In the genomic region with DNA sequence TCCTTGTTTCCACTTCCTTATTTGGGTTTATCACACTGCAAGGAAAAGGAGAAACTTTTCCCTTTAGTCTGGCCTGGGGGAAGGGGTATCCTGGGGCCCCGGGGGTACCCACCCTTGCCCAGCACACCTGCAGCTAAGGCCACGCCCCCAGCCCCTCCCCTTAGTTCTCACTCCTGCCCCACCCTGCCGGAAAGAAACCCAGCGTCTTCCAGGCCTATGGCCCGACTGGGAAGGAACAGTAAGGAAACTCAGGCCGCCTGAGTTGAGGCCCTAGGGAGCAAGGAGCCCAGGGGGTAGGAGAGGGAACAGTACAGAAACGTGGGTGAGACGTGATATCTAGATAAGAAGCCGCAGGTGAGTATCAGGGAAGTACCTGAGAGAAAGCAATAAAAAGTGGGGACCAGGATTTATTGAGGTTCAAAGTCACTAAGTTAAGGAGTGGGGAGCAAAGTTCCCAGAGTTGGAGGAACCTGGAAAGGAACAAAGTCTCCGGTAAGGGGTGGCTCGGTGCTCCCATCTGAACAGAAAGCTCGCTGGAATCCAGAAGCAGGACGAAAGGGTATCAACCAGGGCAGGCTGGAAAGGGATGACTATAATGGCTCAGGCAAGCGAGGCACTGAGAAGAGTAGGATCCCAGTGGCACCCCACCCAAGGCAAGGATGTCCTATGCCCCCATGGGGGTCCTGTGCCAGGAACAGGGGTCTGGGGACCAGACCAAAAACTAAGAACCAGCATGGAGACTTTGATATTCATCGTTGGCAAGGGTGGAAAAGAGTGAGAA, we compare ENCODE assay signal across 8 mouse cellular contexts. TPM values are rescaled to one million over a fixed set of nuclear protein-coding genes. Genes with fewer than 3 reads are reported as not detected.
DNase-seq lines count a peak whose midpoint lies in the region; ATAC-seq and TF ChIP-seq lines count a peak whose summit lies in the region.

No protein-coding gene starts in this region.

- H3K27ac ChIP-seq in gastrocnemius, adult 2 months, result peak overlapping the region; percentile 93
- H3K27ac ChIP-seq in hindbrain, embryonic 14.5 days, result no peak overlapping the region
- no peak overlapping the region for H3K27ac ChIP-seq in liver, embryonic 13.5 days
- H3K27ac ChIP-seq in neural tube, embryonic 15.5 days (replicated peaks), result no peak overlapping the region

- peaks cover 9% of the 10 kb centered on the region for H3K4me1 ChIP-seq in hindbrain, embryonic 14.5 days (replicated peaks; ENCODE audit: control insufficient read depth, insufficient read depth, low read length)
- peaks cover 63% of the 10 kb centered on the region for H3K4me1 ChIP-seq in liver, embryonic 13.5 days (replicated peaks)
- peaks cover 27% of the 10 kb centered on the region for H3K4me1 ChIP-seq in neural tube, embryonic 15.5 days

- no peak for DNase-seq in gastrocnemius, adult 2 months
- DNase-seq in gastrocnemius, postnatal 25 days, result no peak
- peak; percentile 63 for DNase-seq in NIH3T3 (ENCODE audit: low read depth)
- no peak for DNase-seq in hindbrain, embryonic 14.5 days (ENCODE audit: low spot score)
- no peak for DNase-seq in liver, embryonic 13.5 days
- DNase-seq in cerebellum, postnatal 4 days (ENCODE audit: low spot score in 2 of 2), result no peak
- DNase-seq in left cerebral cortex, postnatal 36 days (ENCODE audit: low spot score in 2 of 2), result no peak

- H3K27me3 ChIP-seq in hindbrain, embryonic 14.5 days (ENCODE audit: control insufficient read depth, insufficient read depth, low read length), result peaks cover 23% of the 10 kb centered on the region
- H3K27me3 ChIP-seq in liver, embryonic 13.5 days, result peaks cover 7% of the 10 kb centered on the region; the same call in 1 of the 2 replicates
- peaks cover 12% of the 10 kb centered on the region for H3K27me3 ChIP-seq in neural tube, embryonic 15.5 days (replicated peaks)

- intact Hi-C loops in gastrocnemius, adult 2 months (cut with DNase I), result loop anchor here (2.0 kb wide), 2 partner anchors 16 to 44 kb away; a partner anchor contains a TSS
- intact Hi-C loops in left cerebral cortex, postnatal 36 days (cut with DNase I), result no loop called here

- H3K4me3 ChIP-seq in gastrocnemius, adult 2 months, result peak overlapping the region; percentile 98
- peak overlapping the region; percentile 39 for H3K4me3 ChIP-seq in hindbrain, embryonic 14.5 days (replicated peaks; ENCODE audit: low read length)
- peak overlapping the region; percentile 71 for H3K4me3 ChIP-seq in liver, embryonic 13.5 days (replicated peaks)
- peak overlapping the region; percentile 45 for H3K4me3 ChIP-seq in neural tube, embryonic 15.5 days (replicated peaks)

- 17% methylated on average over 15 of the region's 15 CpGs for WGBS in hindbrain, embryonic 14.5 days
- 11% methylated on average over 15 of the region's 15 CpGs for WGBS in liver, embryonic 13.5 days (ENCODE audit: insufficient replicate concordance)
- WGBS in neural tube, embryonic 15.5 days, result 10% methylated on average over 15 of the region's 15 CpGs

- no peaks in the 10 kb centered on the region for H3K36me3 ChIP-seq in hindbrain, embryonic 14.5 days (replicated peaks; ENCODE audit: control insufficient read depth, insufficient read depth)
- H3K36me3 ChIP-seq in liver, embryonic 13.5 days, result peaks cover 21% of the 10 kb centered on the region; the same call in 1 of the 2 replicates
- no peaks in the 10 kb centered on the region for H3K36me3 ChIP-seq in neural tube, embryonic 15.5 days

- H3K9me3 ChIP-seq in hindbrain, embryonic 14.5 days (ENCODE audit: control insufficient read depth, low read length), result no peaks in the 10 kb centered on the region
- H3K9me3 ChIP-seq in liver, embryonic 13.5 days (replicated peaks), result no peaks in the 10 kb centered on the region
- H3K9me3 ChIP-seq in neural tube, embryonic 15.5 days (replicated peaks), result no peaks in the 10 kb centered on the region

- no peak overlapping the region; the same call in 1 of the 2 replicates for H3K9ac ChIP-seq in hindbrain, embryonic 14.5 days
- peak overlapping the region; percentile 80 for H3K9ac ChIP-seq in liver, embryonic 13.5 days
- H3K9ac ChIP-seq in neural tube, embryonic 15.5 days (replicated peaks), result peak overlapping the region; percentile 44; the same call in 1 of the 2 replicates

- ATAC-seq in hindbrain, embryonic 14.5 days (ENCODE audit: low FRiP score), result no peak
- ATAC-seq in liver, embryonic 13.5 days (ENCODE audit: low read depth), result no peak
- ATAC-seq in neural tube, embryonic 15.5 days (ENCODE audit: low FRiP score), result no peak

- no peak for TF ChIP-seq CTCF in gastrocnemius, adult 2 months (IDR thresholded peaks at IDR 0.05)

- peak overlapping the region; percentile 47 for H3K4me2 ChIP-seq in hindbrain, embryonic 14.5 days (replicated peaks)
- peak overlapping the region; percentile 95 for H3K4me2 ChIP-seq in liver, embryonic 13.5 days
- peak overlapping the region; percentile 57 for H3K4me2 ChIP-seq in neural tube, embryonic 15.5 days

RNA-seq across cellular contexts. Expression of a gene that starts 6.1 kb away (rescaled TPM):
- 100 to 1,000 TPM; 121 to 127 TPM for total RNA-seq in gastrocnemius, adult 2 months (2021)
- 100 to 1,000 TPM; 113 to 131 TPM for total RNA-seq in gastrocnemius, postnatal 25 days (2021)
- polyA plus RNA-seq in hindbrain, embryonic 14.5 days (2014; fragmentation: Nextera tagmentation; extraction: Ambion mirVana), result 211 and 215 TPM in 2 replicates
- polyA plus RNA-seq in liver, embryonic 13.5 days (2015; fragmentation: Nextera tagmentation; extraction: Ambion mirVana), result 73.6 and 81.7 TPM in 2 replicates
- polyA plus RNA-seq in neural tube, embryonic 15.5 days (2015; fragmentation: Nextera tagmentation; extraction: Ambion mirVana), result 141 and 159 TPM in 2 replicates
- 10 to 100 TPM; 51.5 to 55.6 TPM for total RNA-seq in left cerebral cortex, postnatal 36 days (2021)

RNA-seq across cellular contexts. Expression of a gene that starts 7.6 kb away (rescaled TPM):
- 10 to 100 TPM in 1 of 2 experiments, 1 to 10 TPM in 1; 9.1 to 11.0 TPM for total RNA-seq in gastrocnemius, adult 2 months (2021)
- total RNA-seq in gastrocnemius, postnatal 25 days (2021), result 10 to 100 TPM in 1 of 2 experiments, 1 to 10 TPM in 1; 9.8 to 10.4 TPM
- polyA plus RNA-seq in hindbrain, embryonic 14.5 days (2014; fragmentation: Nextera tagmentation; extraction: Ambion mirVana), result 10.6 and 11.4 TPM in 2 replicates
- polyA plus RNA-seq in liver, embryonic 13.5 days (2015; fragmentation: Nextera tagmentation; extraction: Ambion mirVana), result 5.6 and 6.3 TPM in 2 replicates
- 14.1 and 23.4 TPM in 2 replicates for polyA plus RNA-seq in neural tube, embryonic 15.5 days (2015; fragmentation: Nextera tagmentation; extraction: Ambion mirVana)
- 10 to 100 TPM in 1 of 2 experiments, 1 to 10 TPM in 1; 9.7 to 12.5 TPM for total RNA-seq in left cerebral cortex, postnatal 36 days (2021)

RNA-seq across cellular contexts. Expression of a gene that starts 11.6 kb away (rescaled TPM):
- 10 to 100 TPM in 1 of 2 experiments, 1 to 10 TPM in 1; 7.9 to 11.2 TPM for total RNA-seq in gastrocnemius, adult 2 months (2021)
- total RNA-seq in gastrocnemius, postnatal 25 days (2021), result 10 to 100 TPM in 1 of 2 experiments, 1 to 10 TPM in 1; 7.9 to 12.4 TPM
- 99.2 and 101 TPM in 2 replicates for polyA plus RNA-seq in hindbrain, embryonic 14.5 days (2014; fragmentation: Nextera tagmentation; extraction: Ambion mirVana)
- polyA plus RNA-seq in liver, embryonic 13.5 days (2015; fragmentation: Nextera tagmentation; extraction: Ambion mirVana), result 88.0 and 91.6 TPM in 2 replicates
- 174 and 190 TPM in 2 replicates for polyA plus RNA-seq in neural tube, embryonic 15.5 days (2015; fragmentation: Nextera tagmentation; extraction: Ambion mirVana)
- 100 to 1,000 TPM; 102 to 103 TPM for total RNA-seq in left cerebral cortex, postnatal 36 days (2021)

RNA-seq across cellular contexts. Expression of a gene that starts 18.8 kb away (rescaled TPM):
- total RNA-seq in gastrocnemius, adult 2 months (2021), result 100 to 1,000 TPM; 142 to 219 TPM
- total RNA-seq in gastrocnemius, postnatal 25 days (2021), result 100 to 1,000 TPM; 143 to 156 TPM
- polyA plus RNA-seq in hindbrain, embryonic 14.5 days (2014; fragmentation: Nextera tagmentation; extraction: Ambion mirVana), result 54.8 and 57.6 TPM in 2 replicates
- 13.7 and 16.0 TPM in 2 replicates for polyA plus RNA-seq in liver, embryonic 13.5 days (2015; fragmentation: Nextera tagmentation; extraction: Ambion mirVana)
- 68.6 and 83.1 TPM in 2 replicates for polyA plus RNA-seq in neural tube, embryonic 15.5 days (2015; fragmentation: Nextera tagmentation; extraction: Ambion mirVana)
- total RNA-seq in left cerebral cortex, postnatal 36 days (2021), result 100 to 1,000 TPM in 1 of 2 experiments, 10 to 100 TPM in 1; 88.0 to 104 TPM

RNA-seq across cellular contexts. Expression of a gene that starts 23.7 kb away (rescaled TPM):
- 10 to 100 TPM; 35.3 to 37.6 TPM for total RNA-seq in gastrocnemius, adult 2 months (2021)
- total RNA-seq in gastrocnemius, postnatal 25 days (2021), result 10 to 100 TPM; 31.3 to 32.9 TPM
- polyA plus RNA-seq in hindbrain, embryonic 14.5 days (2014; fragmentation: Nextera tagmentation; extraction: Ambion mirVana), result 22.8 and 23.7 TPM in 2 replicates
- polyA plus RNA-seq in liver, embryonic 13.5 days (2015; fragmentation: Nextera tagmentation; extraction: Ambion mirVana), result 9.8 and 11.8 TPM in 2 replicates
- 24.8 and 28.1 TPM in 2 replicates for polyA plus RNA-seq in neural tube, embryonic 15.5 days (2015; fragmentation: Nextera tagmentation; extraction: Ambion mirVana)
- total RNA-seq in left cerebral cortex, postnatal 36 days (2021), result 10 to 100 TPM; 22.9 to 28.1 TPM

Comparison
In these comparisons a context has a peak if more than half of its experiments do, and no peak if none do; other contexts are left out.
1. H3K4me3 ChIP-seq: peak in every context shown above with its lines; median percentile 98 in gastrocnemius, adult 2 months; 71 in liver, embryonic 13.5 days; 45 in neural tube, embryonic 15.5 days; 39 in hindbrain, embryonic 14.5 days.
2. RNA of a gene that starts 11.6 kb away (total RNA-seq): 102 to 103 TPM in left cerebral cortex, postnatal 36 days; 7.9 to 12.4 TPM in gastrocnemius, postnatal 25 days and 7.9 to 11.2 TPM in gastrocnemius, adult 2 months; every median in the first group is over 4 times any median in the second.
3. Peak in every context shown above with its lines, with median percentiles within 50 percentile points of each other: H3K4me2 ChIP-seq.